Mouse (Mus musculus): Measurements from ENCODE around the gene Rhoa. TPM values are rescaled to one million over a fixed set of nuclear protein-coding genes. Genes with fewer than 3 reads are reported as not detected.

The Rhoa gene
- total RNA-seq, 1 experiment, result 125 TPM

GRCm38 (mm10) chr9:108274476-108275330 lies 31.2 kb upstream of the Rhoa start:
- TF ChIP-seq ZC3H11A (IDR thresholded peaks at IDR 0.05; ENCODE audit: borderline replicate concordance, low read depth, low read length), result no peak
- TF ChIP-seq ZNF384 (IDR thresholded peaks at IDR 0.05; ENCODE audit: low read depth, low read length), result no peak
- TF ChIP-seq MAFK (IDR thresholded peaks at IDR 0.05; ENCODE audit: insufficient read depth, low read depth, low read length), result no peak
- no peak for TF ChIP-seq HCFC1 (IDR thresholded peaks at IDR 0.05; ENCODE audit: borderline replicate concordance, insufficient read depth, low read length)
- H3K4me1 ChIP-seq (ENCODE audit: control insufficient read depth in 2 of 2, insufficient read depth in 2 of 2, low read length in 2 of 2, poor library complexity in 1 of 2), result peaks cover 3 to 26% of the 10 kb centered on the region in 2 experiments
- no peaks in the 10 kb centered on the region for H3K36me3 ChIP-seq (ENCODE audit: control insufficient read depth, insufficient read depth, low read length, poor library complexity, severe bottlenecking)
- 0 out of 2 replicates have a peak overlapping the region, but pooled peaks have one; percentile 18 for H3K27ac ChIP-seq (ENCODE audit: insufficient read depth, low read depth, low read length, poor library complexity, severe bottlenecking)
- no peak for DNase-seq (ENCODE audit: low read depth, low spot score)
- H3K4me3 ChIP-seq (ENCODE audit: insufficient read depth in 1 of 2, low read depth in 1 of 2, low read length in 2 of 2, poor library complexity in 1 of 2, severe bottlenecking in 1 of 2), result no peak overlapping the region
- H3K9me3 ChIP-seq (ENCODE audit: control insufficient read depth, insufficient read depth, low read depth, low read length), result no peaks in the 10 kb centered on the region
- in situ Hi-C loops (cut with MboI; ENCODE audit: low sequenced_read_pairs in 2 of 2, unreplicated experiment in 2 of 2), result no loop called here
- no peak overlapping the region for H3K9ac ChIP-seq (ENCODE audit: insufficient read depth, low read depth, low read length, poor library complexity, severe bottlenecking)

DNA sequence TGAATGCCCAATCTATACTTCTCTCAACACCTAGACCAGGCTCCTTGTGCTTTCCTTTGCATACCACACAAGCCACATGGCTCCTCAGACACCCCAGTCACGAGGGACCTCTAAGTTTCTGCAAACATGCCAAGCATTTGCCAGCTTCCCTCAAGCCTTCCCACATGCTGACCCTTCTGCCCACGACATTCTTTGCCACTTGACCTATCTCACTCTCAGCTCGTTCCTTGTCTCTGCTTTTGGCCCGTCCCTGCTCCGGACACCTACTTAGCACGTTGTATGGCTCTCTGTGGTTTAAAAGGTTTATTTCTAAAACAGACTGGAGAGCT lies 30.6 kb upstream of the Rhoa start:
- DNase-seq (ENCODE audit: low read depth, low spot score), result no peak
- Histone ChIP-seq H3K27ac (ENCODE audit: insufficient read depth, low read depth, low read length, poor library complexity, severe bottlenecking) (no peak overlapping the region), H3K9me3 (ENCODE audit: control insufficient read depth, insufficient read depth, low read depth, low read length) (no peaks in the 10 kb centered on the region), H3K36me3 (ENCODE audit: control insufficient read depth, insufficient read depth, low read length, poor library complexity, severe bottlenecking) (no peaks in the 10 kb centered on the region), H3K4me1 (ENCODE audit: control insufficient read depth in 2 of 2, insufficient read depth in 2 of 2, low read length in 2 of 2, poor library complexity in 1 of 2) (peaks cover 3 to 26% of the 10 kb centered on the region in 2 experiments), H3K4me3 (ENCODE audit: insufficient read depth in 1 of 2, low read depth in 1 of 2, low read length in 2 of 2, poor library complexity in 1 of 2, severe bottlenecking in 1 of 2) (no peak overlapping the region), H3K9ac (ENCODE audit: insufficient read depth, low read depth, low read length, poor library complexity, severe bottlenecking) (no peak overlapping the region)
- in situ Hi-C loops (cut with MboI; ENCODE audit: low sequenced_read_pairs in 2 of 2, unreplicated experiment in 2 of 2), result no loop called here
- TF ChIP-seq CHD2 (IDR thresholded peaks at IDR 0.05; ENCODE audit: low read depth, low read length), result no peak
- no peak for TF ChIP-seq MAFK (IDR thresholded peaks at IDR 0.05; ENCODE audit: insufficient read depth, low read depth, low read length)
- TF ChIP-seq ZC3H11A (IDR thresholded peaks at IDR 0.05; ENCODE audit: borderline replicate concordance, low read depth, low read length), result no peak
- TF ChIP-seq ZNF384 (IDR thresholded peaks at IDR 0.05; ENCODE audit: low read depth, low read length), result no peak
- no peak for TF ChIP-seq HCFC1 (IDR thresholded peaks at IDR 0.05; ENCODE audit: borderline replicate concordance, insufficient read depth, low read length)

DNA sequence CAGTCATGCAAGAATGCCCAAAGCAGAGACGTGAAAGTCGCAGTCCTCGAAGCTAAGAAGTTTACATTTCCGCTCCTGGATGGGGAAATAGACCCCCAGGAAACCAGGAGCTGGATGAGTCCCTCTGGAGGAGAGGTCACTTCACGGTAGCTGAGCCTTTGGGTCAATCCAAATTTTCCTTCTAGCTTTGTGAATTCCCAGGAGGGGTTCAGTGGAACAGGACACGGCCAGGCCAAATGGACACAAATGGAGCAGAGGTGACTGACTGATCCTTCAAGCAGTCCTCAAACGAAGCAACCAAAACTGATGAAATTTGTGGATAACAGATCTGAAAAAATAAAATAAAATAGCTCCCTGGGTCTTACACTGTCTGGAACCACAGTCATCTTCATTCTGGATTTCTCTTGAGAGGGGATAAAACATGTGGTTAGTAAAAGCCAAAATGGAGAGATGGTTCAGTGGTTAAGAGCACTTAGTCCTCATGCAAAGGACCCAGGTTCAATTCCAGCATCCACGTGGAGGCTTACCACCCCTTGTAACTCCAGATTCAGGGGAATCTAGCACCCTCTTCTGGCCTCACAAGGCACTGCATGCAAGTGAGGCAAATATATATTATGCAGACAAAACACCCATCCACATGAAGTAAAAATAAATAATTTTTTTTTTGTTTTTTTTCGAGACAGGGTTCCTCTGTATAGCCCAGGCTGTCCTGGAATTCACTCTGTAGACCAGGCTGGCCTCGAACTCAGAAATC lies 27.1 kb upstream of the Rhoa start:
- Histone ChIP-seq H3K36me3 (ENCODE audit: control insufficient read depth, insufficient read depth, low read length, poor library complexity, severe bottlenecking) (no peaks in the 10 kb centered on the region), H3K4me3 (ENCODE audit: insufficient read depth in 1 of 2, low read depth in 1 of 2, low read length in 2 of 2, poor library complexity in 1 of 2, severe bottlenecking in 1 of 2) (no peak overlapping the region), H3K9me3 (ENCODE audit: control insufficient read depth, insufficient read depth, low read depth, low read length) (no peaks in the 10 kb centered on the region), H3K9ac (ENCODE audit: insufficient read depth, low read depth, low read length, poor library complexity, severe bottlenecking) (peak overlapping the region; percentile 51; the same call in 1 of the 2 replicates), H3K27ac (ENCODE audit: insufficient read depth, low read depth, low read length, poor library complexity, severe bottlenecking) (no peak overlapping the region), H3K4me1 (ENCODE audit: control insufficient read depth in 2 of 2, insufficient read depth in 2 of 2, low read length in 2 of 2, poor library complexity in 1 of 2) (peaks cover 0 to 12% of the 10 kb centered on the region in 2 experiments; a peak in 3 of 4 replicates)
- in situ Hi-C loops (cut with MboI; ENCODE audit: low sequenced_read_pairs in 2 of 2, unreplicated experiment in 2 of 2), result no loop called here
- TF ChIP-seq HCFC1 (IDR thresholded peaks at IDR 0.05; ENCODE audit: borderline replicate concordance, insufficient read depth, low read length) (no peak), MAFK (IDR thresholded peaks at IDR 0.05; ENCODE audit: insufficient read depth, low read depth, low read length) (no peak), ZNF384 (IDR thresholded peaks at IDR 0.05; ENCODE audit: low read depth, low read length) (no peak), ZC3H11A (IDR thresholded peaks at IDR 0.05; ENCODE audit: borderline replicate concordance, low read depth, low read length) (peak; percentile 71)
- no peak for DNase-seq (ENCODE audit: low read depth, low spot score)

GRCm38 (mm10) chr9:108280071-108280828 lies 25.7 kb upstream of the Rhoa start:
- in situ Hi-C loops (cut with MboI; ENCODE audit: low sequenced_read_pairs in 2 of 2, unreplicated experiment in 2 of 2), result no loop called here
- Histone ChIP-seq H3K4me1 (ENCODE audit: control insufficient read depth in 2 of 2, insufficient read depth in 2 of 2, low read length in 2 of 2, poor library complexity in 1 of 2) (peaks cover 0 to 2% of the 10 kb centered on the region in 2 experiments; a peak in 2 of 4 replicates), H3K9me3 (ENCODE audit: control insufficient read depth, insufficient read depth, low read depth, low read length) (no peaks in the 10 kb centered on the region), H3K4me3 (ENCODE audit: insufficient read depth in 1 of 2, low read depth in 1 of 2, low read length in 2 of 2, poor library complexity in 1 of 2, severe bottlenecking in 1 of 2) (no peak overlapping the region), H3K9ac (ENCODE audit: insufficient read depth, low read depth, low read length, poor library complexity, severe bottlenecking) (no peak overlapping the region), H3K27ac (ENCODE audit: insufficient read depth, low read depth, low read length, poor library complexity, severe bottlenecking) (no peak overlapping the region), H3K36me3 (ENCODE audit: control insufficient read depth, insufficient read depth, low read length, poor library complexity, severe bottlenecking) (no peaks in the 10 kb centered on the region)
- DNase-seq (ENCODE audit: low read depth, low spot score), result no peak
- no peak for TF ChIP-seq MAFK (IDR thresholded peaks at IDR 0.05; ENCODE audit: insufficient read depth, low read depth, low read length)
- no peak for TF ChIP-seq ZNF384 (IDR thresholded peaks at IDR 0.05; ENCODE audit: low read depth, low read length)
- no peak for TF ChIP-seq ZC3H11A (IDR thresholded peaks at IDR 0.05; ENCODE audit: borderline replicate concordance, low read depth, low read length)
- TF ChIP-seq CHD2 (IDR thresholded peaks at IDR 0.05; ENCODE audit: low read depth, low read length), result no peak
- TF ChIP-seq HCFC1 (IDR thresholded peaks at IDR 0.05; ENCODE audit: borderline replicate concordance, insufficient read depth, low read length), result no peak

All from ES-E14 (cell line).